Mouse (Mus musculus): Measurements from ENCODE around the gene Copg1.

DNA sequence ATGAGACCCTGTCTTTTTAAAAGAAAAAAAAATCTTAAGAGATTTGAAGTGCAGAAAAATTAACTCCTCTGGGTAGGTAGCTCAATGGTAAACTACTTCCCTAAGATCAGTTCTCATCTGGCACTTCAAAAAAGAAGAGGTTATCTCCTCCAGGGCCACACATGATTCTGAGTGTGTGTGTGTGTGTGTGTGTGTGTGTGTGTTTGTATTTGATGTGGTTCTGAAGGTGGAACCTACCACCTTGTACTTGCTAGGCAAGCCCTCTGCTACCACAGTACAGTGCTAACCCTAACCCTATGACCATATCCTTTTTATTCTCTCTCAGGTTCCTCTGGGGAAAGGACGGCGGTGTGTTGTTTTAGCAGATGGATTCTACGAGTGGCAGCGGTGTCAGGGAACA lies 33.6 kb downstream of the Copg1 start:
- no peak for TF ChIP-seq CTCF (IDR thresholded peaks at IDR 0.05; ENCODE audit: borderline replicate concordance, insufficient read depth, low read length)
- TF ChIP-seq POLR2A (IDR thresholded peaks at IDR 0.05; ENCODE audit: low read depth, low read length): no peak
